Mouse (Mus musculus): ENCODE data around the gene Scp2. TPM values are rescaled to one million over a fixed set of nuclear protein-coding genes. Genes with fewer than 3 reads are reported as not detected.

Scp2 gene
- 135 and 145 TPM in 2 replicates for polyA plus RNA-seq (2015; fragmentation: Nextera tagmentation; extraction: Ambion mirVana)

GRCm38 (mm10) chr4:108144880-108145279 is at the start of gene Scp2:
Gene Scp2 (minus strand): TSS chr4:108144998.

GRCm38 (mm10) chr4:108165152-108165895 is 20.5 kb upstream of the Scp2 start, which contains the start of gene Echdc2:
Gene Echdc2 (plus strand): TSS chr4:108165437.

GRCm38 (mm10) chr4:108096345-108096744 is 48.5 kb downstream of the Scp2 start, which contains the start of gene Podn:
Gene Podn (minus strand): TSS chr4:108096445.

Other genes starting within 250 kb of the Scp2 start
- gene Cpt2, start 221.4 kb downstream of the Scp2 start, polyA plus RNA-seq (2015; fragmentation: Nextera tagmentation; extraction: Ambion mirVana): 21.9 and 22.4 TPM in 2 replicates
- gene Slc1a7, start 176.7 kb downstream of the Scp2 start, polyA plus RNA-seq (2015; fragmentation: Nextera tagmentation; extraction: Ambion mirVana): 0.08 and 0.25 TPM in 2 replicates
- gene Podn, start 48.6 kb downstream of the Scp2 start, polyA plus RNA-seq (2015; fragmentation: Nextera tagmentation; extraction: Ambion mirVana): 1.5 and 2.7 TPM in 2 replicates
- 2.8 and 3.4 TPM in 2 replicates for gene Echdc2, start 20.4 kb upstream of the Scp2 start, polyA plus RNA-seq (2015; fragmentation: Nextera tagmentation; extraction: Ambion mirVana)
- gene Zyg11a, start 73.0 kb upstream of the Scp2 start, polyA plus RNA-seq (2015; fragmentation: Nextera tagmentation; extraction: Ambion mirVana): not detected in 2 replicates
- gene Zyg11b, start 156.1 kb upstream of the Scp2 start, polyA plus RNA-seq (2015; fragmentation: Nextera tagmentation; extraction: Ambion mirVana): 4.3 and 5.2 TPM in 2 replicates
- 24.8 and 25.3 TPM in 2 replicates for gene Coa7, start 183.1 kb upstream of the Scp2 start, polyA plus RNA-seq (2015; fragmentation: Nextera tagmentation; extraction: Ambion mirVana)
- gene Shisal2a, start 238.4 kb upstream of the Scp2 start, polyA plus RNA-seq (2015; fragmentation: Nextera tagmentation; extraction: Ambion mirVana): not detected in 2 replicates